Mouse (Mus musculus) bone marrow macrophage, adult 2 months (primary cell): ENCODE measurements at regions not wholly inside any gene's neighbourhood (a gene's known extent, or its start where the extent isn't known, plus 50 kb on each side); places are given as distances from the start of the nearest gene placed in this dataset.

Experiments used
- H3K27ac ChIP-seq: 2 replicates; pipeline ENCODE4 v1.5.1; 2012; ENCODE audit warnings: low read depth, low read length; ENCODE audit not compliant: insufficient read depth
- H3K4me1 ChIP-seq: 2 replicates; pipeline ENCODE4 v1.6.1; 2012; ENCODE audit warnings: low read length; ENCODE audit not compliant: control insufficient read depth, insufficient read depth
- H3K4me3 ChIP-seq: 2 replicates; pipeline ENCODE4 v1.5.1; 2012; ENCODE audit warnings: mild to moderate bottlenecking, low read length, moderate library complexity; ENCODE audit not compliant: insufficient read depth
- CTCF ChIP-seq: IDR thresholded peaks from 2 replicates; pipeline ENCODE4 v1.5.1; 2012; ENCODE audit warnings: low read depth, mild to moderate bottlenecking, low read length, moderate library complexity
- POLR2A ChIP-seq: IDR thresholded peaks from 2 replicates; pipeline ENCODE4 v1.6.1; 2012; ENCODE audit warnings: mild to moderate bottlenecking, low read depth, low read length, borderline replicate concordance

DNA sequence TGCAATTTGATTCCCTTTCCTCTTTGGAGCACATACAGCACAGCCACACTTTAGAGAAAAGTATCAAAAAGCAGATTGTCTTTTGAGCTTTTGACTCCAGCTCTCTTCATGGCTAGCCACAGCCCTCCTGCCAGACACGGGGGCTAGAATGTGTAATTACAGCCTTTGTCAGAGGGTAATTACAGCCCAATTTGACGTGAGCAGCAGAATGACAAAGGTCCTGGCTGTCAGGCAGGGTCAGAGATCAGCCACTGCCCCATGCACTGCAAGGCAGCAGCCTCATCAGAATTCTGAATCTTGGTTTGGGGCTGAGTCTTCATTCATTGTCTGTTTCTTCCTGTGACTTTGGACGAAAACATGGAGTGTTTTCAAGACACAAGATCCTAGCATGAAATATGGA is 95.7 kb upstream of the Ednrb start:
- Histone ChIP-seq H3K4me1 (peaks cover 6% of the 10 kb centered on the region), H3K4me3 (no peak overlapping the region), H3K27ac (no peak overlapping the region)
- TF ChIP-seq POLR2A = no peak

DNA sequence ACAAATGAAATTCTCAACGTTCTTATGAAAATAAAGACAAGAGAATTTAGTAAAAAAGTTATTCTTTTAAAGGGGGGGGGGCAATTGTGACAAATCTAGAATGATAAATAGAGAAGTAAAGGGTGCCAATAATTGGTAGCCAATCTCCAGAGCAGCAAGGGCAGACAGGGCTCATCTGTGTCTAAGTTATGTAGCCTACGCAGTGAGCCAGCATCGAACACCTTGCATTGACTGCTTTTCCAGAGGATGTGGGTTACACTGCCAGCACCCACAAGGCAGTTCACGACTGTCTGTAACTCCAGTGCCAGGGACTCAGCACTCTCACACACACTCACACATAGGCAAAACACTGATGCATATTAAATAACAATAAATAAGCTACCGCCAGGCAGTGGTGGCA is 94.7 kb upstream of the Ednrb start:
- TF ChIP-seq CTCF = no peak
- no peak for TF ChIP-seq POLR2A
- no peaks in the 10 kb centered on the region for H3K4me1 ChIP-seq
- no peak overlapping the region for H3K4me3 ChIP-seq
- H3K27ac ChIP-seq = no peak overlapping the region

DNA sequence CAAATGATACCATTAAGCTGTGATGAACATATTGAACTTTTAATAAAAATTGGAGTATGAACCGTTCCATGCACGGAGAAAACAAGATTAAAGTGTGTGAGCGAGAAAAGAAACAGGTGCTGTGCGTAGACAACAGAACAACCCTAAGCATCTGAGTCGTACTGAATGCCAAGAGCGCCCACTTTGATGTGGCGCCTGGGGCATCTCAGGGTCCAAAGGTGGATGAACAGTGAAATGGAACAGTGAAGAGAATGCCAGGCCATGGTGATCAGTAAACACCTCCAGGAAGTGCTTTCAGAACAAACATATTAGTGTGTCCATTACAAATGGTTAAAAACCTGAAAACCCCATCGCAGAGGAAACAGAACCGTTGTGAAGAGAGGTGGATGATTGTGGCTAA is 94.0 kb upstream of the Ednrb start:
- Histone ChIP-seq H3K4me1 (no peaks in the 10 kb centered on the region), H3K27ac (no peak overlapping the region), H3K4me3 (no peak overlapping the region)
- TF ChIP-seq CTCF = no peak
- TF ChIP-seq POLR2A = no peak

DNA sequence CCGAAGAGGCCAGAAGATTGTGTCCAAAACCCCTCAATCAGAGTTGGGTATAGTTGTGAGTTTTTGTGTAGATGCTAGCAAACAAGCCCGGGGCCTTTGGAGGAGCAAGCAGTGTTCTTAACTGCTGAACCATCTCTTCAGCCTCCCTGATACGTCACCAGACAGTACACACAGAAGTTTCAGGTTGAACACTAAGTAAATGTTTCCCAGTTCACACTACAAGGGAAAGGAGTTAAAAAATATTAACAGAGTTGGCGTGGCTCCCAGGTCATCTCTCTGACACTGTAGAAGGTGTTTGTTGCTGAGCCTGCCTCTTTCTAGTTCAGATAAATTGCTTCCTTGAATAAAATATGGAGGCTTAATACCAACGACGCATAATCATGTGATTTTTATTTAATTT is 93.5 kb upstream of the Ednrb start:
- Histone ChIP-seq H3K4me3 (no peak overlapping the region), H3K4me1 (no peaks in the 10 kb centered on the region), H3K27ac (no peak overlapping the region)
- TF ChIP-seq POLR2A (no peak), CTCF (no peak)

DNA sequence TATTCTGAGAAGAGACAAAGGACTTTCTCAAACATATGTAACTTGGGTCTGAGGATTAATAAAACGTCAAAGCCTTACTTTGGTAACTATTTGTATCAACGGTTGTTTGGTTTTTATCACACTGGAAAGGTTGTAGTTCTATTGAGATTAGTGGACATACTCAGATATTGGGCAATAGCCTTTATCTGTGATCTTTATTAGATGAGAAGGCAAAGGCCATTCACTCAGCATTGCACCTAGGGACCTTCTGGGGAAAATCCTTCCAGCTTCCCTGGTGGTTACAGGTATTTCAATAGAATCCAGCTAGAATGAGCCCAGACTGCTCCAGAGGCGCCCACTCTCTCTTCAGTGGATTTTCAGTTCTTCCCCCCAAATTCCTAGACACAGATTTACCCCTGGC is 89.6 kb upstream of the Ednrb start:
- H3K4me1 ChIP-seq = peaks cover 13% of the 10 kb centered on the region
- H3K27ac ChIP-seq = no peak overlapping the region
- no peak overlapping the region for H3K4me3 ChIP-seq

DNA sequence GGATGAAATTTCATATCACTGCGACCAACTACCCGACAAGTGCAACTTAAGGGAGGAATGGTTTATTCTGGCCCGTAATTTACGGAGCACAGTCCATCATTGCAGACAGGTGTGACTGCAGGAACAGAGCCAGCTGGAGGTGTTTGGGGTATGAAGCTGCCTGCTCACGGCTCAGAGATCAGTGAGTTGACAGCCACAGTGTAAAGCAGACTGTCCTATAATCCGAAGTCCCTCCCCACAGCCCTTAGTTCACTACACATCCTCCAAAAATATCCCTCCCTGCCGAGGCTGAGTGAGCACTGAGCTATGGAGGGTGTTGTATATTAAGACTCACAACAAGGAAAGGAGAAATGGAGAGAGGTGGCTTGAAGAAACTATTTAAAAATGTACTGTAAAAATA is 88.0 kb upstream of the Ednrb start:
- Histone ChIP-seq H3K27ac (no peak overlapping the region), H3K4me1 (peaks cover 17% of the 10 kb centered on the region), H3K4me3 (no peak overlapping the region)
- no peak for TF ChIP-seq POLR2A
- TF ChIP-seq CTCF = no peak

More for the DNA sequence above, 89.6 kb upstream of the Ednrb start:
- no peak for TF ChIP-seq CTCF
- no peak for TF ChIP-seq POLR2A

DNA sequence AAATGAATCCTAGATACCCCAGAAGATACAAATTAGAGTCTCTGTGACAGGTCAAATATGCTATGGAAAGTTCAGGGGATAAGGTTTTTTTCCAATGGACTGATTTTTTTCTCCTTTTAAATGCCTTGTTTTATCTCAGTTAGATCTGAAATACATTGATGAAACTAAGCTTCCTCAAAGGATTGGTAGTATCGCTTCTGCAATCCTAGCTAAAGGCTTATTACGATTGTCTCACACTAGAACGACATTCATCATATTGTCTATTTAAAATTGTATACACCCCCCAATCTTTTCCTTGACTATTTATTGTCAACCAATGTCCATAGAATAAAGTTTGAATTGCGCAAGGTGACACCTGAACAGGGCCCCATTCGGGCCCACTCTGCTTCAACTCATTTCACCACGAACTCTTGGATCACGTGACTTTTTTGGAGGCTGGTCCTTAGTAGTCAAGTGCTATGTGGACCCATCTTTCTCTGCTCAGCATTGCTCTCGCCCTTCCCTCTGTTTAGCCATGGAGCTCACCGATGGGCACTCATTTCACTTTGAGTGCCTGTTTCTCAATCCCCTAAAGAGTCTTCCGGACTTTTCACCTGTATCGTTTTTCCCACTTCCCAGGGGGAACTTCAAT is 85.6 kb upstream of the Ednrb start:
- Histone ChIP-seq H3K27ac (peak overlapping the region; percentile 98), H3K4me1 (peaks cover 17% of the 10 kb centered on the region), H3K4me3 (no peak overlapping the region)
- TF ChIP-seq POLR2A (no peak), CTCF (no peak)

DNA sequence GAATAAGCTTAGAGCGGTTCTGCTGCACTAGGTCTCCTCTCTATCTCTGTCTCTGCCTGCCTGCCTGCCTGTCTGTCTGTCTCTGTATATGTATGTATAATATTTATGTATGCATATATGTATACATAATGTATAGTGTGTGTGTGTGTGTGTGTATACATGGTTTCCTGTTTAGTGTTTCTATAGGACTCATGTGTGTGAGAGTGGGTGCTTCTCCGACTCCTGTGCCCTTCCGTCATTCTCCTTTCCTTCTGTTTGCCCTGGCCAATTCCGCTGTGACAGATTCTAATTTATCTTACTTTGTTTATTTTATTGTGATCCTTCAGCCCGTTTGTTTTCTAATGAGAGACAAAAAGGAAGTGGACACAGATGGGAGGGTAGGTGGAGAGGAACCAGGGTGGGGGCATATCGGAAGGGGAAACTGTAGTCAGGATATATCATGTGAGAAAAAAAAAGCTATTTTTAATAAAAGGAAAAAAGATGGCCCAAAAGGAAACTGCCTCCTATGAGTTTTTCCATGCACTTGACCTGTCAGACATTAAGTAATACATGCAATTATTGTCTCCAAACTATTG is 85.0 kb upstream of the Ednrb start:
- Histone ChIP-seq H3K4me3 (no peak overlapping the region), H3K27ac (peak overlapping the region; percentile 98), H3K4me1 (peaks cover 17% of the 10 kb centered on the region)
- TF ChIP-seq CTCF = no peak
- no peak for TF ChIP-seq POLR2A

DNA sequence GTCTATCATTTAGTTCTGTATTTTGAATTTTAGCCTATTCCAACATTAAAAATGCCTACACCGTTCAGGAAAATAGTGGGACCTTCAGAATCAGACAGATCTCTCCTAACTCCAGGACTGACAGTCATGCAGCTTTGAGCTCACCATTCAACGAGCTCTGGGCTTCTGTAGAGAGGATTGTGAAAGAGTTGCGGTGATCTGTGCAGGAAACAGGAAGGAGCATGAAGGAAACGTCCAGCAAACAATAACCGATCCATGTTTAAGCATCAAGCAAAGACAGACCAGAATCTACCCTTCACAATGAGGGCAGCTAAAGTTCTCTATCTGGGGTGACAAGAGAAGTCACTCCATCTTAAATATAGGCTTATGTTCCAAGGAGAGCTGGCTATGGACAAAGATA is 76.0 kb upstream of the Ednrb start:
- Histone ChIP-seq H3K4me1 (peaks cover 19% of the 10 kb centered on the region), H3K4me3 (no peak overlapping the region), H3K27ac (peak overlapping the region; percentile 90)
- TF ChIP-seq POLR2A (no peak), CTCF (no peak)

DNA sequence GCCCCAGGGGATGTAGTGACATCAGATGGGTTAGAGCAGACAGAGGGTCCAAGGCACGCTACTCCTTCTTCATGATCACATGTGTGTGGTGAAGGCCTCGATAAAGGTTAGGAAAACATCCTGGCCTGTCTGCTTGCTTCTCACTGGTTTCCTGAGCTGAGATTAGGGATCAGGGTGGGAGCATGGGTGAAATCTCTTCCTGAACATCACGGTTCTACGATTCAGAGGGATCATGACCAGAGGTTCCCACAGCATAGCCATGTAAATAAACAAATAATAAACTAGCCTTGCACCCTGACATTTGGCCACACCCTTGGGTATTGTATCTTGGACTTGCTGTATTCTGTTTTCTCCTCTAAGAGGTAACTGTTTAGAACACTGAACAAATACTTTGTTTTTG is 75.2 kb upstream of the Ednrb start:
- Histone ChIP-seq H3K27ac (peak overlapping the region; percentile 90), H3K4me3 (no peak overlapping the region)
- TF ChIP-seq CTCF (no peak), POLR2A (no peak)

More for the DNA sequence above, 75.2 kb upstream of the Ednrb start:
- H3K4me1 ChIP-seq = peaks cover 19% of the 10 kb centered on the region
